8 mouse cellular contexts compared by ENCODE assay signal in the genomic region with DNA sequence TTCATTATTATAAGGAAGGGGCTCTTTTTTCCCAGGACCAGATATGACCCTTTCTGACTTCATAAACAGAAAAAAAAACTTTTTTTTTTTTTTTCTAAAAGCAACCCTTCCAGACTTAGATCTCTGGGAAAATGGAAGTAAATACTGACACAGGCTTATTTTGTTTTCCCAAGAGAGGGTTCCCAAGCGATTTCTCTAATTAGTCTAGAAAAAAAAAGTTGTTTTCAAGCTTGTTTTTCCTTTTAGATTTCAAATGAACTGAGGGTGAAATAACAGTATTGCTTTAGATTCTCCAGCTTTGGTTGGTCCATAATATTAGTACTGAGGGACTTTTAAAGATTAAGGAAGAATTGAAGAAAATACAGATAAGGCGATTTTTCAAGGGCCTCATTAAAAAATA. TPM values are rescaled to one million over a fixed set of nuclear protein-coding genes. Genes with fewer than 3 reads are reported as not detected.
DNase-seq lines count a peak whose midpoint lies in the region; ATAC-seq and TF ChIP-seq lines count a peak whose summit lies in the region.

No protein-coding gene starts in this region.

- H3K9ac ChIP-seq in heart, embryonic 14.5 days (ENCODE audit: low read length) = peak overlapping the region; percentile 69
- H3K9ac ChIP-seq in MEL (ENCODE audit: control insufficient read depth, low read depth, low read length, poor library complexity, severe bottlenecking) = peak overlapping the region; percentile 79
- H3K9ac ChIP-seq in hindbrain, embryonic 12.5 days = 0 out of 2 replicates have a peak overlapping the region, but pooled peaks have one; percentile 47
- peak overlapping the region; percentile 10; the same call in 1 of the 2 replicates for H3K9ac ChIP-seq in midbrain, embryonic 11.5 days (ENCODE audit: low read length)

- no peak for TF ChIP-seq POLR2A in MEL (IDR thresholded peaks at IDR 0.05; ENCODE audit: control insufficient read depth in 1 of 2, insufficient read depth in 1 of 2, low read depth in 1 of 2, low read length in 2 of 2, poor library complexity in 1 of 2)

- H3K4me3 ChIP-seq in heart, embryonic 14.5 days (ENCODE audit: control insufficient read depth in 1 of 2, insufficient read depth in 1 of 2, low read depth in 1 of 2, low read length in 2 of 2) = peak overlapping the region; percentile 37 to 82
- peak overlapping the region; percentile 42 to 63 for H3K4me3 ChIP-seq in MEL (ENCODE audit: control insufficient read depth in 1 of 2, insufficient read depth in 1 of 2, low read depth in 2 of 2, low read length in 2 of 2)
- peak overlapping the region; percentile 82 for H3K4me3 ChIP-seq in hindbrain, embryonic 12.5 days
- H3K4me3 ChIP-seq in midbrain, embryonic 11.5 days (ENCODE audit: low read depth, low read length) = peak overlapping the region; percentile 85

- 32% methylated on average over 2 of the region's 2 CpGs for WGBS in heart, embryonic 14.5 days
- WGBS in hindbrain, embryonic 12.5 days = 22% methylated on average over 2 of the region's 2 CpGs
- WGBS in midbrain, embryonic 11.5 days = 36% methylated on average over 2 of the region's 2 CpGs

- H3K36me3 ChIP-seq in heart, embryonic 14.5 days (ENCODE audit: control insufficient read depth, insufficient read depth, low read length) = no peaks in the 10 kb centered on the region
- peaks cover 0 to 6% of the 10 kb centered on the region in 2 experiments; a peak in 2 of 4 replicates for H3K36me3 ChIP-seq in MEL (ENCODE audit: control insufficient read depth in 1 of 2, insufficient read depth in 2 of 2, low read length in 2 of 2)
- H3K36me3 ChIP-seq in hindbrain, embryonic 12.5 days = no peaks in the 10 kb centered on the region
- no peaks in the 10 kb centered on the region for H3K36me3 ChIP-seq in midbrain, embryonic 11.5 days (ENCODE audit: control insufficient read depth, insufficient read depth, low read length)

- H3K27ac ChIP-seq in heart, embryonic 14.5 days (replicated peaks in 1 of 2; ENCODE audit: control insufficient read depth in 1 of 2, insufficient read depth in 1 of 2, low read depth in 2 of 2, low read length in 2 of 2) = peak overlapping the region in 1 of 2 experiments; percentile 62; a peak in 1 of 4 replicates
- peak overlapping the region; percentile 85 for H3K27ac ChIP-seq in MEL (ENCODE audit: control insufficient read depth, low read depth, low read length)
- 0 out of 2 replicates have a peak overlapping the region, but pooled peaks have one; percentile 55 for H3K27ac ChIP-seq in hindbrain, embryonic 12.5 days
- H3K27ac ChIP-seq in midbrain, embryonic 11.5 days (ENCODE audit: low read depth, low read length) = no peak overlapping the region

- no peak; a peak in 1 of 4 replicates for TF ChIP-seq EP300 in MEL (IDR thresholded peaks at IDR 0.05; ENCODE audit: low read depth in 1 of 2, low read length in 2 of 2)

- H3K9me3 ChIP-seq in heart, embryonic 14.5 days (ENCODE audit: control insufficient read depth, low read length) = no peaks in the 10 kb centered on the region
- no peaks in the 10 kb centered on the region for H3K9me3 ChIP-seq in MEL (replicated peaks; ENCODE audit: insufficient read depth, low read length)
- H3K9me3 ChIP-seq in hindbrain, embryonic 12.5 days (replicated peaks) = no peaks in the 10 kb centered on the region
- H3K9me3 ChIP-seq in midbrain, embryonic 11.5 days (ENCODE audit: control insufficient read depth, low read length) = no peaks in the 10 kb centered on the region

- H3K4me1 ChIP-seq in heart, embryonic 14.5 days (ENCODE audit: control insufficient read depth in 2 of 2, insufficient read depth in 2 of 2, low read length in 2 of 2) = peaks cover 19 to 22% of the 10 kb centered on the region in 2 experiments
- H3K4me1 ChIP-seq in MEL (ENCODE audit: control insufficient read depth in 1 of 2, insufficient read depth in 2 of 2, low read length in 2 of 2) = peaks cover 5 to 10% of the 10 kb centered on the region in 2 experiments
- H3K4me1 ChIP-seq in hindbrain, embryonic 12.5 days = peaks cover 22% of the 10 kb centered on the region
- peaks cover 10% of the 10 kb centered on the region for H3K4me1 ChIP-seq in midbrain, embryonic 11.5 days (ENCODE audit: control insufficient read depth, insufficient read depth, low read length)

- no peak for ATAC-seq in heart, embryonic 14.5 days (ENCODE audit: insufficient number of reproducible peaks, insufficient read depth, low FRiP score, low read depth)
- no peak for ATAC-seq in hindbrain, embryonic 12.5 days (ENCODE audit: low FRiP score)
- no peak for ATAC-seq in midbrain, embryonic 11.5 days (ENCODE audit: low FRiP score)

- no peaks in the 10 kb centered on the region for H3K27me3 ChIP-seq in heart, embryonic 14.5 days (ENCODE audit: control insufficient read depth, insufficient read depth, low read length)
- H3K27me3 ChIP-seq in MEL (ENCODE audit: control insufficient read depth in 1 of 2, insufficient read depth in 2 of 2, low read length in 2 of 2) = no peaks in the 10 kb centered on the region
- H3K27me3 ChIP-seq in hindbrain, embryonic 12.5 days = no peaks in the 10 kb centered on the region
- H3K27me3 ChIP-seq in midbrain, embryonic 11.5 days (ENCODE audit: control insufficient read depth, insufficient read depth, low read length) = no peaks in the 10 kb centered on the region

- TF ChIP-seq CTCF in MEL (IDR thresholded peaks at IDR 0.05 in 2 of 3, conservative IDR thresholded peaks at IDR 0.05 in 1 of 3; ENCODE audit: control insufficient read depth in 1 of 3, insufficient read depth in 1 of 3, low read depth in 2 of 3, low read length in 3 of 3, poor library complexity in 1 of 3, severe bottlenecking in 1 of 3) = no peak

- no peak for TF ChIP-seq RAD21 in MEL (IDR thresholded peaks at IDR 0.05; ENCODE audit: low read depth, low read length)

- peak overlapping the region; percentile 71 for H3K4me2 ChIP-seq in heart, embryonic 14.5 days (ENCODE audit: low read length)
- H3K4me2 ChIP-seq in hindbrain, embryonic 12.5 days (replicated peaks) = peak overlapping the region; percentile 78
- peak overlapping the region; percentile 41 for H3K4me2 ChIP-seq in midbrain, embryonic 11.5 days

- DNase-seq in heart, adult 8-10 months (ENCODE audit: low spot score) = no peak
- DNase-seq in MEL (ENCODE audit: low read depth, low spot score) = no peak
- DNase-seq in midbrain, embryonic 11.5 days (ENCODE audit: low spot score, missing footprints) = no peak
- no peak for DNase-seq in urinary bladder, postnatal 25 days (ENCODE audit: low spot score)
- DNase-seq in retina, postnatal 1 day = no peak
- no peak for DNase-seq in kidney, adult 11 months

- peaks cover 5% of the 10 kb centered on the region; the same call in 1 of the 2 replicates for H3K79me2 ChIP-seq in MEL (ENCODE audit: control insufficient read depth, insufficient read depth, low read length, poor library complexity)

TF ChIP-seq in MEL, 35 proteins besides CTCF, POLR2A, EP300 and RAD21 (continues in another document):
- no peak for TF ChIP-seq TAL1 (IDR thresholded peaks at IDR 0.05; ENCODE audit: low read length)

RNA-seq across cellular contexts. Expression of gene Tmem94, which starts 0.5 kb away (rescaled TPM):
- 27.1 and 28.7 TPM in 2 replicates for polyA plus RNA-seq in heart, embryonic 14.5 days (2014; fragmentation: Nextera tagmentation; extraction: Ambion mirVana)
- total RNA-seq in heart, adult 8-10 months (2022) = 100 to 1,000 TPM in 2 of 4 experiments, 10 to 100 TPM in 2; 96.2 to 103 (median 100) TPM
- total RNA-seq in MEL (2012; rRNA removed) = 23.2 and 26.2 TPM in 2 replicates
- polyA plus RNA-seq in MEL (2012; ENCODE audit: insufficient read depth in 1 of 2, insufficient read length in 2 of 2, low read depth in 1 of 2, low replicate concordance in 2 of 2, missing spikeins in 1 of 2) = 10 to 100 TPM; 38.9 to 64.4 TPM
- polyA plus RNA-seq in hindbrain, embryonic 12.5 days (2016; fragmentation: Nextera tagmentation; extraction: Ambion mirVana) = 41.6 and 42.1 TPM in 2 replicates
- 15.1 and 16.7 TPM in 2 replicates for polyA plus RNA-seq in midbrain, embryonic 11.5 days (2014; fragmentation: Nextera tagmentation; extraction: Ambion mirVana)

RNA-seq across cellular contexts. Expression of gene Caskin2, which starts 48.7 kb away (rescaled TPM):
- polyA plus RNA-seq in heart, embryonic 14.5 days (2014; fragmentation: Nextera tagmentation; extraction: Ambion mirVana) = 21.0 and 21.1 TPM in 2 replicates
- 10 to 100 TPM; 40.3 to 48.2 (median 44.7) TPM for total RNA-seq in heart, adult 8-10 months (2022)
- total RNA-seq in MEL (2012; rRNA removed) = 6.5 and 6.8 TPM in 2 replicates
- polyA plus RNA-seq in MEL (2012; ENCODE audit: insufficient read depth in 1 of 2, insufficient read length in 2 of 2, low read depth in 1 of 2, low replicate concordance in 2 of 2, missing spikeins in 1 of 2) = 10 to 100 TPM in 1 of 2 experiments, not detected in 1; 10.9 TPM
- 17.2 and 17.9 TPM in 2 replicates for polyA plus RNA-seq in hindbrain, embryonic 12.5 days (2016; fragmentation: Nextera tagmentation; extraction: Ambion mirVana)
- polyA plus RNA-seq in midbrain, embryonic 11.5 days (2014; fragmentation: Nextera tagmentation; extraction: Ambion mirVana) = 10.4 and 11.7 TPM in 2 replicates

RNA-seq across cellular contexts. Expression of gene Tsen54, which starts 49.8 kb away (rescaled TPM):
- polyA plus RNA-seq in heart, embryonic 14.5 days (2014; fragmentation: Nextera tagmentation; extraction: Ambion mirVana) = 18.9 and 24.2 TPM in 2 replicates
- 1 to 10 TPM; 6.9 to 8.8 (median 7.5) TPM for total RNA-seq in heart, adult 8-10 months (2022)
- total RNA-seq in MEL (2012; rRNA removed) = 55.5 and 72.0 TPM in 2 replicates
- polyA plus RNA-seq in MEL (2012; ENCODE audit: insufficient read depth in 1 of 2, insufficient read length in 2 of 2, low read depth in 1 of 2, low replicate concordance in 2 of 2, missing spikeins in 1 of 2) = 10 to 100 TPM in 1 of 2 experiments, not detected in 1; 55.8 TPM
- 27.1 and 28.8 TPM in 2 replicates for polyA plus RNA-seq in hindbrain, embryonic 12.5 days (2016; fragmentation: Nextera tagmentation; extraction: Ambion mirVana)
- 20.8 and 21.7 TPM in 2 replicates for polyA plus RNA-seq in midbrain, embryonic 11.5 days (2014; fragmentation: Nextera tagmentation; extraction: Ambion mirVana)

RNA-seq across cellular contexts. Expression of gene Grb2, which starts 56.3 kb away (rescaled TPM):
- polyA plus RNA-seq in heart, embryonic 14.5 days (2014; fragmentation: Nextera tagmentation; extraction: Ambion mirVana) = 59.4 and 63.9 TPM in 2 replicates
- 100 to 1,000 TPM in 3 of 4 experiments, 10 to 100 TPM in 1; 93.7 to 126 (median 111) TPM for total RNA-seq in heart, adult 8-10 months (2022)
- total RNA-seq in MEL (2012; rRNA removed) = 75.3 and 93.2 TPM in 2 replicates
- 100 to 1,000 TPM in 1 of 2 experiments, not detected in 1; 261 TPM for polyA plus RNA-seq in MEL (2012; ENCODE audit: insufficient read depth in 1 of 2, insufficient read length in 2 of 2, low read depth in 1 of 2, low replicate concordance in 2 of 2, missing spikeins in 1 of 2)
- 151 and 164 TPM in 2 replicates for polyA plus RNA-seq in hindbrain, embryonic 12.5 days (2016; fragmentation: Nextera tagmentation; extraction: Ambion mirVana)
- polyA plus RNA-seq in midbrain, embryonic 11.5 days (2014; fragmentation: Nextera tagmentation; extraction: Ambion mirVana) = 74.3 and 77.7 TPM in 2 replicates

RNA-seq across cellular contexts. Expression of gene Llgl2, which starts 59.2 kb away (rescaled TPM):
- 14.5 and 15.5 TPM in 2 replicates for polyA plus RNA-seq in heart, embryonic 14.5 days (2014; fragmentation: Nextera tagmentation; extraction: Ambion mirVana)
- 10 to 100 TPM; 15.7 to 31.8 (median 20.3) TPM for total RNA-seq in heart, adult 8-10 months (2022)
- total RNA-seq in MEL (2012; rRNA removed) = 13.7 and 15.9 TPM in 2 replicates
- 10 to 100 TPM in 1 of 2 experiments, not detected in 1; 22.6 TPM for polyA plus RNA-seq in MEL (2012; ENCODE audit: insufficient read depth in 1 of 2, insufficient read length in 2 of 2, low read depth in 1 of 2, low replicate concordance in 2 of 2, missing spikeins in 1 of 2)
- polyA plus RNA-seq in hindbrain, embryonic 12.5 days (2016; fragmentation: Nextera tagmentation; extraction: Ambion mirVana) = 4.0 and 6.1 TPM in 2 replicates
- 2.4 and 2.5 TPM in 2 replicates for polyA plus RNA-seq in midbrain, embryonic 11.5 days (2014; fragmentation: Nextera tagmentation; extraction: Ambion mirVana)

Comparison
In these comparisons a context has a peak if more than half of its experiments do, and no peak if none do; other contexts are left out.
1. H3K9ac ChIP-seq: peak in every context shown above with its lines; median percentile 79 in MEL; 69 in heart, embryonic 14.5 days; 47 in hindbrain, embryonic 12.5 days; 10 in midbrain, embryonic 11.5 days.